Mouse (Mus musculus): ENCODE measurements around the gene Fcrl6. TPM values are rescaled to one million over a fixed set of nuclear protein-coding genes. Genes with fewer than 3 reads are reported as not detected.
A peak's percentile ranks its signal among the peaks of the same experiment; 100 is the strongest.

Fcrl6 gene
- total and polyA plus RNA-seq, 3 experiments = not detected

GRCm38 (mm10) chr1:172635258-172635657 lies 32.9 kb upstream of the Fcrl6 start:
- H3K9me3 ChIP-seq (replicated peaks; ENCODE audit: low read length) = peaks cover 3% of the 10 kb centered on the region
- H3K79me2 ChIP-seq (replicated peaks; ENCODE audit: control insufficient read depth, extremely low read depth, insufficient read depth, poor library complexity, severe bottlenecking) = no peaks in the 10 kb centered on the region
- H3K4me3 ChIP-seq (replicated peaks in 1 of 3; ENCODE audit: low read depth in 2 of 3, low read length in 2 of 3, poor library complexity in 1 of 3) = no peak overlapping the region
- no peaks in the 10 kb centered on the region for H3K27me3 ChIP-seq (replicated peaks)
- in situ Hi-C loops (cut with MboI; ENCODE audit: low pct_ligation_motif_present, low pct_unique_long_range_greater_than_20kb, low sequenced_read_pairs) = loop anchor here (25.0 kb wide), 1 partner anchor 752 kb away; no protein-coding TSS in a partner anchor
- DNase-seq (ENCODE audit: extremely low read depth) = no peak
- H3K36me3 ChIP-seq (replicated peaks in 1 of 2; ENCODE audit: control insufficient read depth in 1 of 2, insufficient read depth in 1 of 2, low read length in 1 of 2) = no peaks in the 10 kb centered on the region
- H3K4me2 ChIP-seq (ENCODE audit: insufficient read depth, low read depth, poor library complexity, severe bottlenecking) = no peak overlapping the region
- no peak for TF ChIP-seq GABPA (IDR thresholded peaks at IDR 0.05; ENCODE audit: insufficient replicate concordance, low read depth, low read length)
- TF ChIP-seq MXI1 (IDR thresholded peaks at IDR 0.05; ENCODE audit: low read depth, low read length) = no peak
- TF ChIP-seq ELF1 (IDR thresholded peaks at IDR 0.05; ENCODE audit: low read depth, low read length) = no peak
- no peaks in the 10 kb centered on the region for H3K4me1 ChIP-seq (ENCODE audit: control insufficient read depth in 1 of 2, insufficient read depth in 2 of 2)
- no peak overlapping the region for H3K27ac ChIP-seq (ENCODE audit: insufficient read depth, low read depth)
- H3K9ac ChIP-seq (ENCODE audit: insufficient read depth, low read depth) = no peak overlapping the region
- dilution Hi-C loops (cut with MboI; ENCODE audit: extremely low pct_ligation_motif_present, extremely low pct_unique_long_range_greater_than_20kb, low sequenced_read_pairs) = no loop called here

- no peak for DNase-seq (ENCODE audit: extremely low read depth)
- in situ Hi-C loops (cut with MboI; ENCODE audit: low pct_ligation_motif_present, low pct_unique_long_range_greater_than_20kb, low sequenced_read_pairs) (loop anchor here (25.0 kb wide), 1 partner anchor 753 kb away; no protein-coding TSS in a partner anchor), dilution Hi-C loops (cut with MboI; ENCODE audit: extremely low pct_ligation_motif_present, extremely low pct_unique_long_range_greater_than_20kb, low sequenced_read_pairs) (no loop called here)
Measured at GRCm38 (mm10) chr1:172634136-172634535, 31.8 kb upstream of the Fcrl6 start.

GRCm38 (mm10) chr1:172632451-172633326 lies 30.3 kb upstream of the Fcrl6 start, which contains the start of gene Dusp23:
Dusp23 (minus strand) TSS chr1:172632962.
- H3K36me3 ChIP-seq (replicated peaks in 1 of 2; ENCODE audit: control insufficient read depth in 1 of 2, insufficient read depth in 1 of 2, low read length in 1 of 2) = no peaks in the 10 kb centered on the region
- peak within 1 kb of the TSS; percentile 70 for H3K4me2 ChIP-seq (ENCODE audit: insufficient read depth, low read depth, poor library complexity, severe bottlenecking)
- H3K27me3 ChIP-seq (replicated peaks) = no peaks in the 10 kb centered on the region
- H3K27ac ChIP-seq (ENCODE audit: insufficient read depth, low read depth) = no peak within 1 kb of the TSS
- peak within 1 kb of the TSS; percentile 34; the same call in 1 of the 2 replicates for H3K9ac ChIP-seq (ENCODE audit: insufficient read depth, low read depth)
- H3K4me3 ChIP-seq (replicated peaks in 1 of 3; ENCODE audit: low read depth in 2 of 3, low read length in 2 of 3, poor library complexity in 1 of 3) = peak within 1 kb of the TSS; percentile 49 to 77 (median 75)
- in situ Hi-C loops (cut with MboI; ENCODE audit: low pct_ligation_motif_present, low pct_unique_long_range_greater_than_20kb, low sequenced_read_pairs) (loop anchor here (25.0 kb wide), 1 partner anchor 755 kb away; no protein-coding TSS in a partner anchor), dilution Hi-C loops (cut with MboI; ENCODE audit: extremely low pct_ligation_motif_present, extremely low pct_unique_long_range_greater_than_20kb, low sequenced_read_pairs) (no loop called here)
- peak; percentile 97 for DNase-seq (ENCODE audit: extremely low read depth)
- no peaks in the 10 kb centered on the region for H3K4me1 ChIP-seq (ENCODE audit: control insufficient read depth in 1 of 2, insufficient read depth in 2 of 2)
- H3K9me3 ChIP-seq (replicated peaks; ENCODE audit: low read length) = peaks cover 3% of the 10 kb centered on the region
- no peaks in the 10 kb centered on the region for H3K79me2 ChIP-seq (replicated peaks; ENCODE audit: control insufficient read depth, extremely low read depth, insufficient read depth, poor library complexity, severe bottlenecking)
- TF ChIP-seq RCOR1 (conservative IDR thresholded peaks at IDR 0.05; ENCODE audit: low read depth, low read length) (no peak), ZNF384 (IDR thresholded peaks at IDR 0.05; ENCODE audit: low read depth, low read length) (no peak), JUND (conservative IDR thresholded peaks at IDR 0.05; ENCODE audit: low read depth, low read length) (no peak), HCFC1 (IDR thresholded peaks at IDR 0.05; ENCODE audit: low read depth, low read length) (peak; percentile 36; the same call in 1 of the 2 replicates), ELF1 (IDR thresholded peaks at IDR 0.05; ENCODE audit: low read depth, low read length) (peak; percentile 57; the same call in 1 of the 2 replicates), ETS1 (conservative IDR thresholded peaks at IDR 0.05; ENCODE audit: low read depth, low read length) (no peak), BHLHE40 (IDR thresholded peaks at IDR 0.05; ENCODE audit: low read depth, low read length) (peak; percentile 49), RAD21 (IDR thresholded peaks at IDR 0.05; ENCODE audit: low read depth, low read length) (peak; percentile 80), POLR2AphosphoS2 (IDR thresholded peaks at IDR 0.05; ENCODE audit: low read depth, low read length) (no peak), GABPA (IDR thresholded peaks at IDR 0.05; ENCODE audit: insufficient replicate concordance, low read depth, low read length) (no peak), NRF1 (IDR thresholded peaks at IDR 0.05; ENCODE audit: low read depth, low read length) (no peak; the same call in 1 of the 2 replicates), ZC3H11A (IDR thresholded peaks at IDR 0.05; ENCODE audit: low read depth, low read length) (no peak), USF1 (IDR thresholded peaks at IDR 0.05; ENCODE audit: low read depth, low read length) (no peak), JUN (IDR thresholded peaks at IDR 0.05; ENCODE audit: insufficient read depth, low read depth, low read length) (no peak), E2F4 (IDR thresholded peaks at IDR 0.05; ENCODE audit: insufficient replicate concordance, low read depth, low read length) (no peak), MYC (IDR thresholded peaks at IDR 0.05; ENCODE audit: low read depth, low read length) (no peak), ZMIZ1 (IDR thresholded peaks at IDR 0.05; ENCODE audit: low read depth, low read length) (no peak), USF2 (conservative IDR thresholded peaks at IDR 0.05; ENCODE audit: low read depth, low read length) (no peak), EP300 (IDR thresholded peaks at IDR 0.05; ENCODE audit: low read length) (no peak)

More at GRCm38 (mm10) chr1:172634136-172634535, 31.8 kb upstream of the Fcrl6 start:
- no peak overlapping the region for H3K4me3 ChIP-seq (replicated peaks in 1 of 3; ENCODE audit: low read depth in 2 of 3, low read length in 2 of 3, poor library complexity in 1 of 3)
- no peaks in the 10 kb centered on the region for H3K4me1 ChIP-seq (ENCODE audit: control insufficient read depth in 1 of 2, insufficient read depth in 2 of 2)
- no peaks in the 10 kb centered on the region for H3K27me3 ChIP-seq (replicated peaks)
- H3K9ac ChIP-seq (ENCODE audit: insufficient read depth, low read depth) = no peak overlapping the region
- H3K79me2 ChIP-seq (replicated peaks; ENCODE audit: control insufficient read depth, extremely low read depth, insufficient read depth, poor library complexity, severe bottlenecking) = no peaks in the 10 kb centered on the region
- TF ChIP-seq MYC (IDR thresholded peaks at IDR 0.05; ENCODE audit: low read depth, low read length) (no peak), IRF4 (IDR thresholded peaks at IDR 0.05; ENCODE audit: low read depth, low read length) (no peak), KAT2A (IDR thresholded peaks at IDR 0.05; ENCODE audit: insufficient replicate concordance, low read length) (no peak), HCFC1 (IDR thresholded peaks at IDR 0.05; ENCODE audit: low read depth, low read length) (no peak), JUN (IDR thresholded peaks at IDR 0.05; ENCODE audit: insufficient read depth, low read depth, low read length) (no peak), USF2 (conservative IDR thresholded peaks at IDR 0.05; ENCODE audit: low read depth, low read length) (no peak), NRF1 (IDR thresholded peaks at IDR 0.05; ENCODE audit: low read depth, low read length) (no peak)
- H3K27ac ChIP-seq (ENCODE audit: insufficient read depth, low read depth) = no peak overlapping the region
- H3K9me3 ChIP-seq (replicated peaks; ENCODE audit: low read length) = peaks cover 3% of the 10 kb centered on the region
- H3K4me2 ChIP-seq (ENCODE audit: insufficient read depth, low read depth, poor library complexity, severe bottlenecking) = no peak overlapping the region
- H3K36me3 ChIP-seq (replicated peaks in 1 of 2; ENCODE audit: control insufficient read depth in 1 of 2, insufficient read depth in 1 of 2, low read length in 1 of 2) = no peaks in the 10 kb centered on the region
